Mouse (Mus musculus) yolk sac, embryonic 10.5 days (tissue): ENCODE measurements at regions not wholly inside any gene's neighbourhood (a gene's known extent, or its start where the extent isn't known, plus 50 kb on each side); places are given as distances from the start of the nearest gene placed in this dataset.

ENCODE experiments used
- DNase-seq: peaks from one replicate; pipeline ENCODE4 v3.0.0-alpha.2; 2017; ENCODE audit warnings: low spot score

GRCm38 (mm10) chr15:34775714-34776113, 418.0 kb upstream of the 9430069I07Rik start:
- no peak for DNase-seq

GRCm38 (mm10) chr15:34751746-34752145, 394.1 kb upstream of the 9430069I07Rik start:
- peak; percentile 11 for DNase-seq

DNA sequence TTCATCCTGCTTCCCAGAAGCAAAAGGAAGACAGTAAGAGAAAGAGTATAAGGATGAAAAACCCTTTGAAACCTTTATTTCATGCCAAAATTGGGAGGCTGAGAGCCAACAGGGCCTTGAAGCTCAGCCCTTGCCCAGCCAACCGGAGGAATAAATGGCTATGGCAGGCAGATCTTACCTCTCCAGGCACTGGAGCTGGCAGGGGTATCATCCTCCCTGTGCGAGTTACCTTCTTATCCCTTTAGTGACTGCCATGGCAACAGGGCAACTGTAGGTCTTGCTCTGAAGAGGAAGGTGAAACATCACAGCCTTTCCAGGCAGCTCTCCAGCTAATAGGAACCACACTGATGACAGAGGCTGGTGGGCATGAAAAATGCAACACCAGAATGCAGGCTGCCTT, 393.3 kb upstream of the 9430069I07Rik start:
- no peak for DNase-seq

DNA sequence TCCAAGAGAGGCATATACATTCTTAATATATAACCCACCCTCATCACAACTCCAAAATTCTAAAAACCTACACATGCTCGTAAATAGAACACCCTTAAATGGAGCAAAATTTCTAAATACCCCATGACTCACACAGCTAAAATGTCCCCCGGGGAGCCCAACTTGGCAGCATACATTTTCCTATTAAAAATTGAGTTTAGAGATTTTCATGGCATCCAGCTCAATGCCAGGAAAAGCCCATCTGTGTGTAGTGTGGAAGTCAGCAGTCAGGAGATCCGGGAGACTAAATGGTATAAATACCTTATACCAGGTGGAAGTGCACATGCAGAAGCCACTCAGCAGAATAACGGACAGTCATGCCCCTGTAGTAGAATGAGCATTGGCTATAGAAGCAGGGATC, 389.4 kb upstream of the 9430069I07Rik start:
- no peak for DNase-seq

- peak; percentile 14 for DNase-seq
Observed at GRCm38 (mm10) chr15:34743130-34743782, 385.6 kb upstream of the 9430069I07Rik start.

GRCm38 (mm10) chr15:34741488-34741887, 383.8 kb upstream of the 9430069I07Rik start:
- DNase-seq = no peak
